Mouse (Mus musculus) testis, adult 2 months (tissue): Measurements from ENCODE around the gene Agbl5.

Experiments
- CTCF ChIP-seq: fragments of 200-500 bp; IDR thresholded peaks from 2 replicates; pipeline ENCODE4 v1.5.1; 2012; ENCODE audit warnings: low read depth, mild to moderate bottlenecking, inconsistent platforms, low read length, moderate library complexity; ENCODE audit not compliant: control insufficient read depth, insufficient read depth, insufficient replicate concordance
- POLR2A ChIP-seq: fragments of 200-500 bp; IDR thresholded peaks from 2 replicates; pipeline ENCODE4 v1.6.1; 2012; ENCODE audit warnings: low read depth, mild to moderate bottlenecking, inconsistent platforms, low read length, moderate library complexity; ENCODE audit not compliant: control insufficient read depth

GRCm38 (mm10) chr5:30870131-30870406, 18.4 kb upstream of the Agbl5 start:
- TF ChIP-seq CTCF, result no peak
- TF ChIP-seq POLR2A, result no peak
